Mouse (Mus musculus) left cerebral cortex, adult 2 months (tissue): Measurements from ENCODE around the gene Eef1b2. TPM values are rescaled to one million over a fixed set of nuclear protein-coding genes. Genes with fewer than 3 reads are reported as not detected.
"Not testable (repeated sequence)": the region's sequence is repeated elsewhere in the genome, so short reads cannot be mapped to it uniquely, and the experiment has no call there.

Source experiments
- DNase-seq, 2 experiments: peaks; one replicate each; pipeline ENCODE4 v3.0.0; 2021 to 2022; ENCODE audit warnings: low spot score in 2 of 2, mixed read lengths in 1 of 2; ENCODE audit errors: extremely low spot score in 1 of 2
- H3K27ac ChIP-seq: fragments of 200-600 bp; 2 replicates; pipeline ENCODE4 v1.8.1; 2022
- H3K4me3 ChIP-seq: fragments of 200-600 bp; 2 replicates; pipeline ENCODE4 v1.8.1; 2022
- CTCF ChIP-seq: fragments of 200-600 bp; IDR thresholded peaks from 2 replicates; pipeline ENCODE4 v1.8.1; 2022; ENCODE audit warnings: antibody characterized with exemption, mild to moderate bottlenecking, moderate library complexity
- intact Hi-C: fragments of 180-260 bp; cut with DNase I; formaldehyde crosslinking; loops from one replicate; pipeline ENCODE4 v1.15.1; 2025
- total RNA-seq, 2 experiments: library from RNA; stranded (reverse); gene quantifications; 2 replicates each; pipeline ENCODE4 v1.2.3; 2021

Gene Eef1b2
- total RNA-seq, 2 experiments from 2014 or later = 327 to 339 TPM

DNA sequence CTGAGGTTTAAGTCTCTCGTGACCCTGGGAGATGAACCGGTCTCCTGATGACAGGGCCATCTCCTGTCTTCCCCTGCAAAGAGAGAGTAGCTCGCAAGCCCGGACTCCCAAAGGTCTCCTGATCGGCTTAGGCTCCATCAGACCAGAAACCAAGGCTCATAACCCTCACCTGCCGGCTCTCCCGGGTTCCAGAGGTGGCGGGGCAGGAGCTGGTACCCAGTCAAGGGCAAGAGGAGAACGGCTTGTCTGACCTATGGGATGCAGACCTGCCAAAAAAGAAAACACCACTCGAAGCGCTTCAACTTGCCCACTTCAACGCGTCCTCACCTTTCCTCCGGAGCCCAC is 394 bp upstream of the Eef1b2 start:
- intact Hi-C loops = loop anchor here (2.0 kb wide), 1 partner anchor 271 kb away; no protein-coding TSS in a partner anchor
- DNase-seq = no peak
- Histone ChIP-seq H3K27ac (peak overlapping the region; percentile 99), H3K4me3 (peak overlapping the region; percentile 77)
- no peak for TF ChIP-seq CTCF

DNA sequence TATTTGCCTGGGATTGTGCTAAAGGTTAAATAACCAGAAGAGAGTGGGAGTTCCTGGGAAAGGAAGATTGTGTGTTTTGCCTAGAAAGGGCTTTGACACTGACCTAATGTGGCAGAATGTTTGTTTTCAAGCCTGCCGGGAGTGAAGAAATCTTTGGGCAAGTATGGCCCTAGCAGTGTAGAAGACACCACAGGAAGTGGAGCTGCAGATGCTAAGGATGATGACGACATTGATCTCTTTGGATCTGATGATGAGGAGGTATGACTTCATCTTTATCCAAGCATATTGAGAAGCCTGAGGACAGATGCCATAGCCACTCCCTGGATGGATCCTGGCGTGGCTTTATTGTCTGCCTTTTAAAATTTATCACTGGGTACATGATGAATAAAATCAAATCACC is 1.7 kb downstream of the Eef1b2 start:
- DNase-seq = no peak
- TF ChIP-seq CTCF = no peak
- intact Hi-C loops = no loop called here
- Histone ChIP-seq H3K4me3 (no peak overlapping the region), H3K27ac (no peak overlapping the region)

DNA sequence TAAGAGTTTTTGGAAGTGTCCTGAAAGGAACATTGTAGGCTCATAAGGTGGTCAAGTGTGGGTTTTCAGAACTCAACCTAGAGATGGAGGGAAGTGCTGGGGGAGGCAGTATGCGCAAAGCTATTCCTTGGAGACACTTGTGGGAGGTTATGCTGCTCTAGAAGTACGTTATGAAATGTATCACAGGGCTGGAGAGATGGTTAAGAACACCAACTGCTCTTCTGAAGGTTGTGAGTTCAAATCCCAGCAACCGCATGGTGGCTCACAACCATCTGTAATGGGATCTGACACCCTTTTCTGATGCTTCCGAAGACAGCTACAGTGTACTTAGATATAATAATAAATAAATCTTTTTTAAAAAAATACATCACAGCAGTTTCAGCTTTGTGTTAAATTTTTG is 3.5 kb downstream of the Eef1b2 start:
- intact Hi-C loops = loop anchor here (5.0 kb wide), 2 partner anchors 92 to 477 kb away; partner anchors contain the start of gene Zdbf2
- Histone ChIP-seq H3K4me3 (no peak overlapping the region), H3K27ac (no peak overlapping the region)
- TF ChIP-seq CTCF = no peak
- DNase-seq = no peak

DNA sequence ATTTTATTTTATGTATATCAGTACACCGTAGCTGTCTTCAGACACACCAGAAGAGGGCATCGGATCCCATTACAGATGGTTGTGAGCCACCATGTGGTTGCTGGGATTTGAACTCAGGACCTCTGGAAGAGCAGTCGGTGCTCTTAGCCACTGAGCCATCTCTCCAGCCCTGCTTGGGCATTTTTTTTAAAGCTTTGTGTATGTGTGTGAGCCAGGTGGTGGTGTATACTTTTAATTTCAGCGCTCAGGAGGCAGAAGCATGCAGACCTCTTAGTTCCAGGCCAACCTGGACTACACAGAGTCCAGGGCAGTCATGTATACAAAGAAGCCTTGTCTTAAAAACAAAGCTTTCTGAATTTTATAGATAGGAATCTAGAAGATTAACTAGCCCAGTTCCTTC is 4.0 kb downstream of the Eef1b2 start:
- not testable (repeated sequence) for DNase-seq, H3K27ac ChIP-seq, H3K4me3 ChIP-seq
- intact Hi-C loops = loop anchor here (5.0 kb wide), 2 partner anchors 92 to 477 kb away; partner anchors contain the start of gene Zdbf2

DNA sequence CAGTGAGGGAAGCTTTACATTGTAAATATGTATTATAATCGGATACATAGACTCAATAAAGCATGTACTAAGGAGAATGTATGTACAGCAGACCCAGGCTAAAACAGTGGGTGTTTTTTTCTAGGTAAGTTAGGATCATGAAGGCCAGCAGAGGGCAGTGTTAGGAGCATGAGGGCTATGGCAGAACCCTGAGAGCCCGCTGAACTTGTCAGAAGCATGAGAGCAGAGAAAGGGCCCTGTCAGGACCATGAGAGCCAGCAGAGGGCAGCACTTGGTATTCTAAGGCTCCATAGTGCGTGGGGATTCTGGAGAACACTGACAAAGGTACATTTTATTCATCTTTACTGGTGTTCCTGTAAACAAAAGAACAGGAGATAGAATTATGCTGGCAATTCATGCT is 4.4 kb downstream of the Eef1b2 start:
- intact Hi-C loops = loop anchor here (5.0 kb wide), 2 partner anchors 91 to 476 kb away; partner anchors contain the start of gene Zdbf2
- Histone ChIP-seq H3K4me3 (no peak overlapping the region), H3K27ac (no peak overlapping the region)
- DNase-seq = peak; percentile 87 to 88
- TF ChIP-seq CTCF = peak; percentile 92

DNA sequence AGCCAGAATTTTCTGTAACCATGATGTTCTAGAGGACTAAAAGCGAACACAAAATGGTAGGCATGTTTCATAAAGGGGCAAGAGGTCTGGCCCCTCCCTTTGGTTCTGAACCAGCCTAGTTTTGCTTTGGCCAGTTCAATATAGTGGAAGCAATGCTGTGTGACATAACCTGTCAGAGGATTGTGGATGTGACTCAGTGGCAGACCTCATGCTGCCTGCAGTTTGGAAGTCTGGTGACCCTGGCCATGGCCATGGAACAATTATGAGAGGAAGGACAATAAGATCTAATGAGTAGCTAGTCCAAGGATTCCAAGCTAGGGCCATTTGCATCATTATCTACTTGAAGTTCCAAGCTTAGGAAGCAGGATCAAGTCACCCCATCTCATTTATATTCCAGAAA is 4.9 kb downstream of the Eef1b2 start:
- Histone ChIP-seq H3K27ac (no peak overlapping the region), H3K4me3 (no peak overlapping the region)
- intact Hi-C loops = loop anchor here (5.0 kb wide), 2 partner anchors 91 to 476 kb away; partner anchors contain the start of gene Zdbf2
- no peak for DNase-seq
- no peak for TF ChIP-seq CTCF

DNA sequence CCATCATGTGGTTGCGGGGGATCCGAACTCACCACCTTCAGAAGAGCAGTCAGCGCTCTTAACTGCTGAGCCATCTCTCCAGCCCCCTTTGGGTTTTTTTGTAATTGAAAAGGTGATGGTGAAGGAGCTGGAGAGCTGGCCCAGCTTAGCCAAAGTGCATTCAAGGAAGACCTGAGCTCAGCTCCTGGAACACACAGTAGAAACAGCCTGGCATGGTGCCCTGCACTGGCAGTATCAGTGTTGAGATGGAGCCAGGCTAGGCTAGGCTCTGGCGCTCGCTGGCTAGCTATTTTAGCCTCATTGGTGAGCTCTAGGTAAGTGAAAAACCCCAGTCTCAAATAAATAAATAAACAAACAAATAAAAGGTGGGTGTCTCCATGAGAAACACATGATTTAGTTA is 5.6 kb downstream of the Eef1b2 start:
- DNase-seq = peak in 1 of 2 experiments; percentile 29
- TF ChIP-seq CTCF = no peak
- no peak overlapping the region for H3K27ac ChIP-seq
- H3K4me3 ChIP-seq = no peak overlapping the region
- intact Hi-C loops = loop anchor here (2.0 to 5.0 kb wide), 3 partner anchors 71 to 475 kb away; partner anchors contain the start of gene Zdbf2

DNA sequence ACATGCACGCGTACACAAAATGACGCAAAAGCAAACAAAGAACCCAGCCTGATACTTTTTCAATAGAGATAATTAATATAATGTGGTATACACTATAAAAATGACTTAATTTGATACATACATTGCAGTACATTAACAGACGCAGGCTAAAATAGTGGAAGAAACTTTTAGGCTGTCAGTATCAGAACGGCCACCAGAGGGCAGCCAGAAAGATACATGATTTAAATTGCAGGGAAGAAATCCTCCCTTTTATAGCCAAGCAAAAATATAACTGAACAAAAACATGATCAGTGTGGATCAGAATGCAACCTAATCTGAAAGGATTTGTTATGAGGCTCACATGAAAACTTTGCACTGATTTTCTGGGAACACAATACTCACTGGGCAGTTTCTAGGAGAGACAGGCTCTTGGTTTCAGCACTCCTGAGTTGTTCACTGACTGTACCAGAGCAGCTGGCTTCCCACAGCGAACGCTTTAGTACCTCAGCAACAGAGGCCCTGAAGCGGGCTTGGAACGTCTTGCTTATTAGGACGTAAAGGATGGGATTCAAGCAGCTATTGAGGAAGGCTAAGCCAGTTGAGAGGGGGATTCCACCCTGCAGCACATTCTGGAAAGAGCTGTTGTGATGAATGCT is 6.1 kb downstream of the Eef1b2 start:
- H3K27ac ChIP-seq = no peak overlapping the region
- TF ChIP-seq CTCF = peak; percentile 91
- H3K4me3 ChIP-seq = no peak overlapping the region
- peak; percentile 54 to 61 for DNase-seq
- intact Hi-C loops = loop anchor here (2.0 to 5.0 kb wide), 3 partner anchors 70 to 475 kb away; partner anchors contain the start of gene Zdbf2

DNA sequence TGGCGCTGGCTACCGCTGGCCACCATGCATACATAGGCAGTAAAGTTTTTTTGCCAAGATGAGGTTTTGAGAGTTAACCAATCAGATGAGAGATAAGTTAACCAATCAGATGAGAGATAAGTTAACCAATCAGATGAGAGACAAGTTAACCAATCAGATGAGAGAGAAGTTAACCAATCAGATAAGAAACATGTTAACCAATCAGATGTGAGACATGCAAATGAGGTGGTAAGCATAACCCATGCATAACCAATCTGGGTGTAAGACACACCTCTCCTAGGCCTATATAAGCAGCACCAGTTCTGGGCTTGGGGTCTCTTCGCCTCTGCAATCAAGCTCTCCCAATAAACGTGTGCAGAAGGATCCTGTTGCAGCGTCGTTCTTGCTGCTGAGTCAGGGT is 8.8 kb downstream of the Eef1b2 start:
- intact Hi-C loops, H3K4me3 ChIP-seq, H3K27ac ChIP-seq, DNase-seq: not testable (repeated sequence)

DNA sequence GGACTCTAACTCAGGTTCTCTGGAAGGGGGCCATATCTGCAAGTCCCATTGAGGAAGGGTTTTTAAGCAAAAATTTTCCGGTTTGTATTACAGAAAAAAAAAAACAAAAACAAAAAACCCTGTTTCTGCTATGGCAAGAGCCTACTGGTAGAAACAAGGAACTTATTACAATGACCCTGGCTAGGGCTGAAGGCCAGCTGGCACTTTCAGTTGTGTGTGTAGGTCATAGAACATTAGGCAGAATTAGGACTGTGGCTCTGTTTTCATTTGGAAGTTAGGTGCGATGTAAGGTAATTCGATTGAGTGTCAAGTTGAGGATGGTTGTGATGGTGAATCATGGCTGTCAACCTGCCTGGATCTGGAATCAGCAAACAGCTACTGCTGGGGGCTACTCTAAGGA is 11.9 kb downstream of the Eef1b2 start:
- intact Hi-C loops = no loop called here
- Histone ChIP-seq H3K27ac (no peak overlapping the region), H3K4me3 (no peak overlapping the region)
- no peak for TF ChIP-seq CTCF
- no peak for DNase-seq

DNA sequence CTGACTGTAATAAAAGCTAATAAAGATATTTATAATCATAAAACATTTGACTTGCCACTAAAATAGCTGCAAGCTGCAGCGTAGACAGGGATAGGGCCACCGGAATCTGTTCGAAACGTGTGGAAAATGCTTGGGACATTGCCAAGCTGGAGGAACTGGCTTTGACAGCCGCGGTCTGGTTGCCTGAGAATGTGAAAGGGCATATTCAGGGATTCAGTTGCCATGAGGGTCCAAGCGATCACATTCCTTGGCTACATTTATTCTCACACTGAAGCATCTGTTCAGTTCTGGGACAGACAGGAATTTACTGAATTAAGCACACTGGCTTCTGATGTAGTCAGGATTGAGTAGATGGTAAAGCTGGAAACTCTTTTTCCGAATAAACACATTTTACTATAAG is 14.2 kb downstream of the Eef1b2 start:
- intact Hi-C loops = no loop called here
- TF ChIP-seq CTCF = no peak
- Histone ChIP-seq H3K4me3 (no peak overlapping the region), H3K27ac (no peak overlapping the region)
- DNase-seq = no peak

DNA sequence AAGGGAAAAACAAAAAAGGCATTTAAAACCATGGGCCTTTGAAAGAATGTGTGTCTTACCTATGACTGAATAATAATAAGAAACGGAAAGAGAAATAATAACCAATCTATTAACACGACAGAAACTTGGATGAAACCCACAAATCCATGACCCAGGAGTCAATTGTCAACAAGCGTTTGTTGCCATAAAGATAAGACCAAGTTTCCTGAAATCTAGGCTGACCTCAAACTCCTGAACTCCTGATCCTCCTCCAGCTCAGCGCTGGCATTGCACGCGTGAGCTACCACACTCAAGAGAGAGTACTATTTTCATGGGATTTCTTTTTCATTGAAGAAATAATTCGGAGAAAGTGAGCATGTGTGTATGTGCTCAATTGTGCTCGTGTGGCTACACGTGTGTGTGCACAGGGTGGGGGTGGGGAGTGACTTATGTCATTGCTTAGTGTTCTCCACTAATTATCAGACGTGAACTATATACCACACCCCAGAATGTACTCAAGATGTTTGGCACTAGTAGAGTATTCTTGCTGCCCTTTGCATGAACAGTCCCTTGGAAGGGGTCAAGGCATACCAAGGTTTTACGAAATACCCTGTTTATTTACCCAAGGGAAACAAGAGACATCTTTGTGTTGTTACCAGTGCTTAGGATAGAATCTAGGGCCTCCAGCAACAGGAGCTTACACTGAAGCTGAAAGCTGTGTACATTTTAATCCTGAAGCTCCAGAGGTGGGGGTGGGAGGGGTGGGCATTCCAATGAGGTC is 15.9 kb downstream of the Eef1b2 start:
- intact Hi-C loops = no loop called here
- H3K4me3 ChIP-seq = no peak overlapping the region
- no peak overlapping the region for H3K27ac ChIP-seq
- TF ChIP-seq CTCF = no peak
- DNase-seq = no peak
